Mouse (Mus musculus) C2C12 (cell line): ENCODE data around the gene Olfr1497.

ENCODE experiments used
- CTCF ChIP-seq: IDR thresholded peaks from one replicate; pipeline ENCODE4 v1.5.1; 2011; ENCODE audit not compliant: control insufficient read depth, insufficient read depth, insufficient read length
- MAX ChIP-seq: IDR thresholded peaks from one replicate; pipeline ENCODE4 v1.6.1; 2011; ENCODE audit warnings: mild to moderate bottlenecking, control low read depth
- USF1 ChIP-seq: IDR thresholded peaks from one replicate; pipeline ENCODE4 v1.6.1; 2011; ENCODE audit warnings: low read depth, mild to moderate bottlenecking, control low read depth, moderate library complexity

GRCm38 (mm10) chr19:13749366-13749765 lies 48.6 kb downstream of the Olfr1497 start:
- no peak for TF ChIP-seq CTCF
- no peak for TF ChIP-seq MAX
- TF ChIP-seq USF1: no peak
